Mouse (Mus musculus): Measurements from ENCODE around the gene Chrna9.

- TF ChIP-seq USF2 (conservative IDR thresholded peaks at IDR 0.05; ENCODE audit: low read depth, low read length) (no peak), CTCF (conservative IDR thresholded peaks at IDR 0.05 in 1 of 2, IDR thresholded peaks at IDR 0.05 in 1 of 2; ENCODE audit: low read depth in 2 of 2, low read length in 2 of 2) (no peak), MYC (IDR thresholded peaks at IDR 0.05; ENCODE audit: low read depth, low read length) (no peak), POLR2A (IDR thresholded peaks at IDR 0.05; ENCODE audit: low read depth, low read length) (no peak), EP300 (IDR thresholded peaks at IDR 0.05; ENCODE audit: low read length) (no peak), ZKSCAN1 (IDR thresholded peaks at IDR 0.05; ENCODE audit: borderline replicate concordance, low read depth, low read length) (no peak), MAFK (IDR thresholded peaks at IDR 0.05; ENCODE audit: insufficient replicate concordance, low read length) (no peak), TBP (conservative IDR thresholded peaks at IDR 0.05; ENCODE audit: low read depth, low read length) (no peak), MEF2A (IDR thresholded peaks at IDR 0.05; ENCODE audit: borderline replicate concordance, low read depth, low read length) (no peak), ZMIZ1 (IDR thresholded peaks at IDR 0.05; ENCODE audit: low read depth, low read length) (no peak), SIN3A (IDR thresholded peaks at IDR 0.05; ENCODE audit: low read length) (no peak), CHD2 (IDR thresholded peaks at IDR 0.05; ENCODE audit: low read length) (no peak), KAT2A (IDR thresholded peaks at IDR 0.05; ENCODE audit: insufficient replicate concordance, low read length) (no peak), SMC3 (IDR thresholded peaks at IDR 0.05; ENCODE audit: low read depth, low read length) (no peak)
Observed at GRCm38 (mm10) chr5:65900862-65901265, 33.9 kb upstream of the Chrna9 start.
